In genomic region chr8:111699035-111699434, GRCm38 (mm10) we compare ENCODE assay signal across 32 mouse cellular contexts. TPM values are rescaled to one million over a fixed set of nuclear protein-coding genes. Genes with fewer than 3 reads are reported as not detected.
"Had no signal": no experiment of that assay in that cellular context is flagged by ENCODE, and none has a peak within 500 bp of the region (broad histone marks: within the 10 kb centered on the region; RNA-seq: fewer than 3 reads in every experiment).

No protein-coding gene starts in this region.

- H3K36me3 ChIP-seq: embryonic facial prominence, embryonic 10.5 days; embryonic facial prominence, embryonic 12.5 days; embryonic facial prominence, embryonic 13.5 days; embryonic facial prominence, embryonic 15.5 days; forebrain, embryonic 10.5 days; forebrain, embryonic 12.5 days; forebrain, embryonic 15.5 days; heart, embryonic 10.5 days had no signal

- H3K4me3 ChIP-seq: embryonic facial prominence, embryonic 10.5 days; embryonic facial prominence, embryonic 12.5 days; embryonic facial prominence, embryonic 13.5 days; embryonic facial prominence, embryonic 15.5 days; erythroblast, embryonic 14.5 days; forebrain, embryonic 10.5 days; forebrain, embryonic 12.5 days; forebrain, embryonic 13.5 days; forebrain, embryonic 15.5 days; heart, adult 2 months; heart, embryonic 10.5 days had no signal

- H3K9me3 ChIP-seq: embryonic facial prominence, embryonic 10.5 days; embryonic facial prominence, embryonic 12.5 days; embryonic facial prominence, embryonic 15.5 days; forebrain, embryonic 10.5 days; forebrain, embryonic 12.5 days; forebrain, embryonic 13.5 days; forebrain, embryonic 15.5 days had no signal

- ATAC-seq: forebrain, embryonic 13.5 days; forebrain, embryonic 14.5 days; forebrain, embryonic 15.5 days; forebrain, embryonic 16.5 days; forebrain, postnatal 0 days had no signal

- H3K27ac ChIP-seq: embryonic facial prominence, embryonic 10.5 days; embryonic facial prominence, embryonic 12.5 days; embryonic facial prominence, embryonic 13.5 days; embryonic facial prominence, embryonic 15.5 days; forebrain, embryonic 10.5 days; forebrain, embryonic 12.5 days; forebrain, embryonic 13.5 days; forebrain, embryonic 15.5 days; heart, adult 2 months; heart, embryonic 10.5 days had no signal

- H3K27me3 ChIP-seq: embryonic facial prominence, embryonic 12.5 days; embryonic facial prominence, embryonic 13.5 days; embryonic facial prominence, embryonic 15.5 days; forebrain, embryonic 12.5 days; forebrain, embryonic 13.5 days; forebrain, embryonic 15.5 days had no signal

- DNase-seq: cerebellum, adult 9-10 months; cerebellum, adult 9-11 months; cerebellum, postnatal 10 days; cerebellum, postnatal 14 days; cerebellum, postnatal 25 days; cerebellum, postnatal 36 days; embryo, embryonic 11 days; forebrain, postnatal 0 days; gastrocnemius, postnatal 10 days; gastrocnemius, postnatal 14 days; gastrocnemius, postnatal 25 days; heart, adult 11 months; heart, adult 18-20 months; heart, adult 2 months had no signal

- H3K9ac ChIP-seq: embryonic facial prominence, embryonic 12.5 days; embryonic facial prominence, embryonic 13.5 days; embryonic facial prominence, embryonic 15.5 days; forebrain, embryonic 12.5 days; forebrain, embryonic 13.5 days; forebrain, embryonic 15.5 days; forebrain, postnatal 0 days had no signal

- H3K4me1 ChIP-seq: embryonic facial prominence, embryonic 10.5 days; embryonic facial prominence, embryonic 12.5 days; embryonic facial prominence, embryonic 13.5 days; embryonic facial prominence, embryonic 15.5 days; forebrain, embryonic 12.5 days; forebrain, embryonic 13.5 days; forebrain, embryonic 15.5 days had no signal

- H3K4me2 ChIP-seq: embryonic facial prominence, embryonic 12.5 days; embryonic facial prominence, embryonic 13.5 days; embryonic facial prominence, embryonic 15.5 days; forebrain, embryonic 12.5 days; forebrain, embryonic 13.5 days; forebrain, embryonic 15.5 days had no signal

RNA-seq across cellular contexts. Expression of gene Ctrb1, which starts 8.2 kb away (rescaled TPM):
- total RNA-seq: common myeloid progenitor, adult 5-6 weeks; forebrain, postnatal 0 days; gastrocnemius, postnatal 10 days; gastrocnemius, postnatal 25 days; granulocyte monocyte progenitor cell, adult 5-6 weeks; heart, adult 18-20 months; heart, adult 2 months; heart, adult 8-10 months had no signal
- polyA plus RNA-seq: embryonic facial prominence, embryonic 10.5 days; embryonic facial prominence, embryonic 11.5 days; embryonic facial prominence, embryonic 12.5 days; embryonic facial prominence, embryonic 13.5 days; embryonic facial prominence, embryonic 14.5 days; erythroblast, embryonic 14.5 days; forebrain, embryonic 10.5 days; forebrain, embryonic 11.5 days; forebrain, embryonic 12.5 days; forebrain, embryonic 14.5 days; forebrain, embryonic 15.5 days; forebrain, embryonic 16.5 days; forebrain, postnatal 0 days; heart, embryonic 10.5 days had no signal

RNA-seq across cellular contexts. Expression of gene Bcar1, which starts 44.6 kb away (rescaled TPM):
- total RNA-seq: common myeloid progenitor, adult 5-6 weeks; granulocyte monocyte progenitor cell, adult 5-6 weeks had no signal
